Mouse (Mus musculus) neutrophil, adult 65 days (primary cell): Measurements from ENCODE around the gene Mmachc. TPM values are rescaled to one million over a fixed set of nuclear protein-coding genes. Genes with fewer than 3 reads are reported as not detected.

Experiments used
- total RNA-seq: library from RNA; stranded (reverse); gene quantifications from 2 replicates; pipeline ENCODE4 v1.2.4, GENCODE M21; 2023

Gene Mmachc
- total RNA-seq = 1.5 and 2.7 TPM in 2 replicates

GRCm38 (mm10) chr4:116708201-116708764, at the start of gene Mmachc, which contains the start of gene Ccdc163:
Gene Mmachc, minus strand, starts transcription at chr4:116708406.
Gene Ccdc163, plus strand, starts transcription at chr4:116708509.

GRCm38 (mm10) chr4:116720343-116721097, 12.3 kb upstream of the Mmachc start, which contains the start of gene Tesk2:
Gene Tesk2, plus strand, starts transcription at chr4:116720948.

GRCm38 (mm10) chr4:116685402-116686061, 22.7 kb downstream of the Mmachc start, which contains the start of gene Prdx1:
Gene Prdx1, plus strand, starts transcription at chr4:116685544.

Other genes starting within 250 kb of the Mmachc start
- gene Mast2, start 244.2 kb downstream of the Mmachc start, total RNA-seq = 18.3 and 19.9 TPM in 2 replicates
- gene Ipp, start 200.9 kb downstream of the Mmachc start, total RNA-seq = 3.9 and 5.0 TPM in 2 replicates
- 5.2 and 5.4 TPM in 2 replicates for gene Tmem69, start 152.5 kb downstream of the Mmachc start, total RNA-seq
- gene Gpbp1l1, start 150.7 kb downstream of the Mmachc start, total RNA-seq = 89.6 and 106 TPM in 2 replicates
- gene Ccdc17, start 111.8 kb downstream of the Mmachc start, total RNA-seq = 6.8 and 8.6 TPM in 2 replicates
- 59.3 and 72.8 TPM in 2 replicates for gene Nasp, start 80.5 kb downstream of the Mmachc start, total RNA-seq
- 199 and 214 TPM in 2 replicates for gene Akr1a1, start 56.7 kb downstream of the Mmachc start, total RNA-seq
- gene Prdx1, start 22.9 kb downstream of the Mmachc start, total RNA-seq = 83.8 and 98.8 TPM in 2 replicates
- gene Ccdc163, start 103 bp upstream of the Mmachc start, total RNA-seq = 9.9 and 13.5 TPM in 2 replicates
- 33.0 and 44.2 TPM in 2 replicates for gene Tesk2, start 12.5 kb upstream of the Mmachc start, total RNA-seq
- gene Toe1, start 99.2 kb upstream of the Mmachc start, total RNA-seq = 11.6 and 16.3 TPM in 2 replicates
- gene Mutyh, start 99.3 kb upstream of the Mmachc start, total RNA-seq = 4.5 and 8.2 TPM in 2 replicates
- not detected in 2 replicates for gene Hpdl, start 113.3 kb upstream of the Mmachc start, total RNA-seq
- gene Zswim5, start 169.0 kb upstream of the Mmachc start, total RNA-seq = not detected in 2 replicates